Mouse (Mus musculus): ENCODE data around the gene Ip6k3. TPM values are rescaled to one million over a fixed set of nuclear protein-coding genes. Genes with fewer than 3 reads are reported as not detected.

The Ip6k3 gene
- polyA plus RNA-seq, 1 experiment from 2014 or later: 0.13 TPM

DNA sequence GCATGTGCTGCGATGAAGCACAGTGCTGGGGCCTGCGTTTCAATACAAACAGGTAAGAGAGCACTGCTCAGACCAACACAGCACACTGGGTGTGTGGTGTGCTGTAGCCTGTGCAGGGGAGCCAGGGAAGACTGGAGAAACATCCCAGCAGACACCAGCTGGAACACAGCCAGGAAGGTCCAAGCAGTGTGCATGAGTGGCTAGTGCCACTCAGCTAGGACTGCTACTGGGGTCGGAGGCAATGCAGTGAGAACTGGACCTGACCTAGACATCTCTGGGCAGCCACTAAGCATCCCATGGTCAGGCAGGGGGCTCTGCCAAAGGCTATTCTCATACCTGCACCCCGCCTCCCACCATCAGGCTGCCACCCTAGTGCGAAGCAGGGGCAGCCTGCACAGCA, 39.4 kb downstream of the Ip6k3 start:
- ATAC-seq (ENCODE audit: low FRiP score): no peak
- Histone ChIP-seq H3K4me3 (replicated peaks) (no peak overlapping the region), H3K36me3 (replicated peaks) (peaks cover 22% of the 10 kb centered on the region), H3K27ac (no peak overlapping the region), H3K27me3 (no peaks in the 10 kb centered on the region), H3K9me3 (no peaks in the 10 kb centered on the region), H3K4me1 (peaks cover 46% of the 10 kb centered on the region), H3K4me2 (no peak overlapping the region), H3K9ac (no peak overlapping the region)
- 93% methylated on average over 5 of the region's 5 CpGs for WGBS

DNA sequence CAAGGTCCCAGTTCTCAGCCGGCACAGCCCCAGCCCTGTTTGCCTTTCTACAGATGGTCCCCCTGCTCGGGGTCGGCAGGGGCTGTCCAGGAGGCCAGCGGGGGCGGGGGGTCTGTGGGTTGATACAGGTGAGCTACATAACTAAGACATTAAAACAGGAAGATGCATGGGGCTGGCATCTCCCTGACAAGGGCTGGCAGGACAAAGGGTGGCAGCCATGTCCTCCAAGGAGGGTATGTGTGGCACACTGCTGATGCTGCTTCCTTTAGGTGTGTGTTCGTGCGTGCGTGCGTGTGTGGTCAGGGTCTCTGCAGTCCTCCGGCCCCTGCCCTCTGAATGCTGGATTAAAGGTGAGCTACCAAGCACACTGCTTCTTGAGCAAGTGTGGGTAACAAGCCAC, 40.6 kb downstream of the Ip6k3 start:
- Histone ChIP-seq H3K4me2 (no peak overlapping the region), H3K9me3 (no peaks in the 10 kb centered on the region), H3K27me3 (no peaks in the 10 kb centered on the region), H3K36me3 (replicated peaks) (peaks cover 34% of the 10 kb centered on the region), H3K9ac (no peak overlapping the region), H3K4me3 (replicated peaks) (no peak overlapping the region), H3K4me1 (peaks cover 41% of the 10 kb centered on the region), H3K27ac (no peak overlapping the region)
- ATAC-seq (ENCODE audit: low FRiP score): no peak
- 86% methylated on average over 10 of the region's 10 CpGs for WGBS

DNA sequence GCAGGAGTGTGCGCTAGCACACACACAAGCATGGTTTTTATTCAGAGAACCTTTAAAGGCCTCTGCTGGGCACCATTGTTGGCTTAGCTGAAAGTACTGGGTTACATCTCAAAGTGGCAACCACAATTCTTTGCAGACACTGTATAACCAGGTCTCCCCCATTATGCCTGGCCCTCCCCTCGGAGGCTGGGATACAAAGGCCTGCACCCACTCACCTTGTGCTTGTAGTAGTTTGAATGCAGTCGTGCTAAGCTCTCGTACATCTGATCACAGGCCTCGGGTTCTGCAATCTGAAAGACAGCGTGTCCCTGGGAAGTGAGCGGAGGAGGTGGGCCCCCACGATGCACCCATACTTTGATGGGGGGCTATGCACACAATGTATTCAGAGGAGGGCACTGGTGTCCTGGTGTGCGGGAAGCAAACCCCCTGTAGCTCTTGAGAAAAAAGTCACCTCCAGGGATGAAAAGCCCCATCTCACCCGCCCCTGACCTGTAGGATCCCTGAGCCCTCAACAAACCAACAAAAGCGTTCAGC, 41.9 kb downstream of the Ip6k3 start:
- whole genome bisulfite sequencing: 82% methylated on average over 11 of the region's 11 CpGs
- ATAC-seq (ENCODE audit: low FRiP score): no peak
- Histone ChIP-seq H3K9me3 (no peaks in the 10 kb centered on the region), H3K4me2 (no peak overlapping the region), H3K27ac (no peak overlapping the region), H3K36me3 (replicated peaks) (peaks cover 41% of the 10 kb centered on the region), H3K4me1 (peaks cover 37% of the 10 kb centered on the region), H3K27me3 (peaks cover 5% of the 10 kb centered on the region; the same call in 1 of the 2 replicates), H3K9ac (no peak overlapping the region), H3K4me3 (replicated peaks) (no peak overlapping the region)

DNA sequence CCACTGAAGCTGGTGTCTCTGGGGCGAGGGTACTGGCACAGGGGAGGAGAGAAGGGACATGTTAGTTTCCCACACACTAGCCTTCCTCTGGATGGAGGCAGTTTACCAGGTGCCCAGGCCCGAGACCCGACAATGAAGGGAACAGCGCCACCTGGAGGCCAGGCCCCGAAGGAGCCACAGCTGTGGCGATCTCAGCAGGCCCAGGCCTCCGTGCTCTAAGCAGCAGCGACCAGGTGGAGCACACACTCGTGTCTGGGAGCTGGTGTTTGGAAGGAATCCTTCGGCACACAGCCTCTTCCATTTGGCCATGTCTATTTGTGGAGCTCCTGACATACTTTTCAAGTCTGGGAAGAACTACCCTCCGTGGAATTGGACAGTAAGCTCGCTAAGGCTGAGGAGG, 42.4 kb downstream of the Ip6k3 start:
- peaks cover 5% of the 10 kb centered on the region; the same call in 1 of the 2 replicates for H3K27me3 ChIP-seq
- peaks cover 37% of the 10 kb centered on the region for H3K4me1 ChIP-seq
- 30% methylated on average over 12 of the region's 12 CpGs for WGBS
- no peak overlapping the region for H3K9ac ChIP-seq
- peaks cover 41% of the 10 kb centered on the region for H3K36me3 ChIP-seq (replicated peaks)
- H3K9me3 ChIP-seq: no peaks in the 10 kb centered on the region
- no peak overlapping the region for H3K27ac ChIP-seq
- no peak overlapping the region for H3K4me3 ChIP-seq (replicated peaks)
- no peak for ATAC-seq (ENCODE audit: low FRiP score)
- H3K4me2 ChIP-seq: no peak overlapping the region

DNA sequence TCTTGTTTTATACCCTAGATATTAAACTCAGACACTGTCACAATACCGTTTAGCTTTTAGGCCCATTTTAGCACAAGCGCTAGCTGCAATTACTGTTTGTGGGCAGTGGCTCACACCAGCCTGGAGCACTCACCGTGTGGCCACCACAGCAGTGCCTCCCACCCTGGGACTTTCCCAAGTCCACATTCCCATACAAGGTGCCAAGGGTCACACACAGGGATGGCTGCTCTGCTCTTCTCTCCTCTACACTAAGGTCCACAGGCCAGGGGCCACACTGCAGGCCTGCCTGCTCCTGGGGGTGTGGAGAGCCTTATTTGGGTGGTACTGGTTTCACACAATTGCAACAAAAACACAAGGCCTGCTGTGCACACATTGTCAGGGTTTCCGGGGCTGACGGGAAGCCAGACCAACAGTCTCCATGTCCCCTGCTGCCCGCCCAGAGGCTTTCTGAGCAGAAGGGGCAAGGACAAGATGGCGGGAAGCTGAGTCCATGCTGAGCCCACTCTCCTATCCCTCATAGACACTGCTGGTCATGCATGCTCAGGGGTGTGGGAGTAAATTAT, 43.7 kb downstream of the Ip6k3 start:
- Histone ChIP-seq H3K9me3 (no peaks in the 10 kb centered on the region), H3K4me2 (no peak overlapping the region), H3K4me1 (peaks cover 34% of the 10 kb centered on the region), H3K27me3 (peaks cover 13% of the 10 kb centered on the region), H3K4me3 (replicated peaks) (no peak overlapping the region), H3K27ac (no peak overlapping the region), H3K9ac (no peak overlapping the region), H3K36me3 (replicated peaks) (peaks cover 41% of the 10 kb centered on the region)
- 81% methylated on average over 7 of the region's 7 CpGs for WGBS
- ATAC-seq (ENCODE audit: low FRiP score): no peak

DNA sequence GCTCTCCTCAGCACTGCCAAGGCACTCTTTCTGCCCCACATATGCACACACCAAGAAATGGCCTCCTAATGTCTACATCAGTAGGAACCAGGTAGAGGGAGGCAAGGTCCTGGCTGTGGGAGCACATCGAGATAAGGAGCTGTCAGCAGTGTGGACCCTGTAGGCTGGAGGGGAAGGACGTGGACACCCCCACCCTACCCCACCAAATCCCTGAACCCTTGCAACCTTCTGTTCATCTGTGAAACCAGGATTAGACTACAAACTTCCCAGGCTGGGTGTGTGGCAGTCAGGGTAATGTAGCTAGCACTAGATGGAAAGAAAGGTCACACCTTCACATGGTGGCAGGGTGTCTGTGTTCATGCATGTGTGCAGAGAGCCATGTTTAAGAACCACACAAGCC, 44.5 kb downstream of the Ip6k3 start:
- peaks cover 13% of the 10 kb centered on the region for H3K27me3 ChIP-seq
- H3K9me3 ChIP-seq: no peaks in the 10 kb centered on the region
- ATAC-seq (ENCODE audit: low FRiP score): no peak
- no peak overlapping the region for H3K9ac ChIP-seq
- H3K4me2 ChIP-seq: no peak overlapping the region
- no peak overlapping the region for H3K27ac ChIP-seq
- peaks cover 38% of the 10 kb centered on the region for H3K36me3 ChIP-seq (replicated peaks)
- no peak overlapping the region for H3K4me3 ChIP-seq (replicated peaks)
- H3K4me1 ChIP-seq: peaks cover 33% of the 10 kb centered on the region
- 93% methylated on average over 2 of the region's 2 CpGs for WGBS

DNA sequence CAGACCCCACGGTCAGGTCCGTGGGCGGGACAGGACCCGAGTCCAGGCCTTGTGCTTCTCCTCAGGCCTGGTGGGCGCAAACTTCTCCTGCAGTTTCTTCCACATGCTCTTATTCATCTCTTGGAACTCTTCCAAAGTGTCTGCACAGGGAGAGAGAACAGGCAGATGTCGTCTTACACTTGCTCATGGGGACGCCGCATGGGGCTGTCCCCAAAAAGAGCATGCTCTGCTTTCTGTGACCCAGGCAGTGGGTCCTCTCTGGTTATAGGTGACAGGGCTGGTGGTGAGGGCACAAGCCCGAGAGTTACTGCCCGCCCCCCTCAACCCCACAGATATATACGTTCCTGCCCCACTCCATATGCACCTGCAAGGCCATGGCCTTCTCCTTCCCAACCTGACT, 44.9 kb downstream of the Ip6k3 start:
- H3K4me1 ChIP-seq: peaks cover 31% of the 10 kb centered on the region
- H3K27me3 ChIP-seq: peaks cover 13% of the 10 kb centered on the region
- H3K9me3 ChIP-seq: no peaks in the 10 kb centered on the region
- no peak overlapping the region for H3K9ac ChIP-seq
- H3K27ac ChIP-seq: no peak overlapping the region
- H3K36me3 ChIP-seq (replicated peaks): peaks cover 38% of the 10 kb centered on the region
- H3K4me2 ChIP-seq: no peak overlapping the region
- ATAC-seq (ENCODE audit: low FRiP score): no peak
- no peak overlapping the region for H3K4me3 ChIP-seq (replicated peaks)
- 90% methylated on average over 11 of the region's 11 CpGs for WGBS

DNA sequence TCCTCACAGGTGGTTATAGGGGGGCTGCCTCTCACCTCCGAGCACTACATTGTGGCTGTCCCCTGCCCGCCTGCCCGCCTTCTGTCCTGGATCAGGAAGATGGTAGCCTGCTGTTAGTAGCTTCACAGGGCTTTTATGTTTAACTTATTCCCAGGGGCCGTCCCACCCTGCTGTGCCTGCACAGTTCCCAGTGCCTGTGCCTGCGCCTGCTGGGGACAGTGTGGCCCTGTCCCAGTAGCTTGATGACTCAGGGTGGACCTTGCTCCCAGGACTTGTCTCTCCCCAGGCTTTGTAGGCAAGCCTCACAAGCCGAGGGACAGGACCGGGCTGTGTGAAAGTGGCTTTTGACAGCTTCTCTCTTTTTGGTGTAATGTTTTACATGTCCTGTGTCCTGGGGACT, 45.8 kb downstream of the Ip6k3 start:
- no peak overlapping the region for H3K27ac ChIP-seq
- H3K4me2 ChIP-seq: no peak overlapping the region
- H3K36me3 ChIP-seq (replicated peaks): peaks cover 38% of the 10 kb centered on the region
- no peak for ATAC-seq (ENCODE audit: low FRiP score)
- no peaks in the 10 kb centered on the region for H3K9me3 ChIP-seq
- 74% methylated on average over 7 of the region's 7 CpGs for WGBS
- no peak overlapping the region for H3K9ac ChIP-seq
- peaks cover 31% of the 10 kb centered on the region for H3K4me1 ChIP-seq
- H3K27me3 ChIP-seq: peaks cover 13% of the 10 kb centered on the region
- no peak overlapping the region for H3K4me3 ChIP-seq (replicated peaks)

DNA sequence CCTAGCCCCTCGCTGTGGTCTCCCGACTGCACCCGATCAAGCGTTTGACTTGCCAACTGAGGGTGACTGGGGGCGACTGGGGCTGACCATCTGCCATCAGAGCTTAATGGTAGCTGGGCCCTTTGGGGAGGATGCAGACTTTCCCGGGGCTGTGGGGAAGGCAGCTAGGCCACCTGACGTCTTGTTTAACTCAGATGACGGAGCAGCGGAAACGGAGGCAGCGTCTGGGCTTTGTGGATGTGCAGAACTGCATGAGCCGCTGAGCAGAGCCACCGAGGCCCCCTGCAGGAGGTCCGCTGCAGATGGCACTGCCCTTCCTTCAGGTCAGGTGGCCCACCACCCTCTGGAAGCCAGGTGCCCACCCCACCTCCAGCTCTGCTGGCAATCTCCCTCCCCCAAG, 46.3 kb downstream of the Ip6k3 start:
- H3K4me2 ChIP-seq: no peak overlapping the region
- H3K4me3 ChIP-seq (replicated peaks): no peak overlapping the region
- no peak overlapping the region for H3K9ac ChIP-seq
- 38% methylated on average over 14 of the region's 14 CpGs for WGBS
- no peak overlapping the region for H3K27ac ChIP-seq
- peaks cover 31% of the 10 kb centered on the region for H3K4me1 ChIP-seq
- H3K9me3 ChIP-seq: no peaks in the 10 kb centered on the region
- H3K27me3 ChIP-seq: peaks cover 13% of the 10 kb centered on the region
- no peak for ATAC-seq (ENCODE audit: low FRiP score)
- H3K36me3 ChIP-seq (replicated peaks): peaks cover 38% of the 10 kb centered on the region

DNA sequence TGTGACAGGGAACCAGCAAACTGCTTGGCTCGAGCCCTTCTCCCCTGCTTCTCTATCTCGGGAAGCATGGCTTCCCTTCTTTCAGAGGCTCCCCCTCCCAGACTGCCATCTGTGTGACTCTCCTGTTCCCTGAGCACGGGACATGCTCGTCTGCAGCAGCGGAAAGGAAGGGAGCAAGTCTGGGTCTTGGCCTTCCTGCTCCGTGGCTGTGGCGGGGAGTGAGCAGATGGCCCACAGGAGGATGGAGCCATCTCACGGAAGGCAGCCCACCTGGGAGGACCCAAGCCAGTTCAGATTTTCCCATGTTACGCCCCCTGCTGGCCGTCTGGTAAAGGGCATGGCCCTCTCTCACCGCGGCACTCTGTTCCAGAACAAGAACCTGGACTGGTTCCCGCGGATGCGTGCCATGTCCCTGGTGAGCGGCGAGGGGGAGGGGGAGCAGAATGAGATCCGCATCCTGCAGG, 47.0 kb downstream of the Ip6k3 start:
- Histone ChIP-seq H3K4me2 (peak overlapping the region; percentile 22; the same call in 1 of the 2 replicates), H3K4me1 (peaks cover 25% of the 10 kb centered on the region), H3K9ac (no peak overlapping the region), H3K36me3 (replicated peaks) (peaks cover 38% of the 10 kb centered on the region), H3K9me3 (no peaks in the 10 kb centered on the region), H3K27ac (0 out of 2 replicates have a peak overlapping the region, but pooled peaks have one; percentile 50), H3K27me3 (peaks cover 13% of the 10 kb centered on the region), H3K4me3 (replicated peaks) (no peak overlapping the region)
- ATAC-seq (ENCODE audit: low FRiP score): peak; percentile 66
- WGBS: 3% methylated on average over 18 of the region's 18 CpGs

DNA sequence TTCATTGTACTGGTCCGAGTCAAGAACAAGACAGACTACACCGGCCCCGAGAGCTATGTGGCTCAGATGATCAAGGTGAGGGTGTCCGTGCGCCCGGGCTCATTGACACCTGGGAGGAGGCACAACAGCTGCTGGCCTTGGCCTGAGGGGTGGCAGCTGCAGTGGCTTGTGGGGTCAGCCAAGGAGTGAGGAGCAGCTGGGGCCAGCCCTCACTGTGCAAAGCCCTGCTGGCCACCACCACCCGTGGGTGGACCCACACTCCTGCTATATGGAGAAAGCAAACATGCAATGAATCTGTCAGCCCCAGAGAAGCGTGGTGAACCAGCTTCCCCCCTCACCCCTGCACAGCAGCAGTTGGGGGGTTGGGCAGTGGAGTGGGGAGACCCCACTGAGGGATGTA, 47.6 kb downstream of the Ip6k3 start:
- ATAC-seq (ENCODE audit: low FRiP score): no peak
- H3K4me1 ChIP-seq: peaks cover 24% of the 10 kb centered on the region
- no peak overlapping the region for H3K9ac ChIP-seq
- no peaks in the 10 kb centered on the region for H3K9me3 ChIP-seq
- 0 out of 2 replicates have a peak overlapping the region, but pooled peaks have one; percentile 50 for H3K27ac ChIP-seq
- H3K27me3 ChIP-seq: peaks cover 13% of the 10 kb centered on the region
- H3K4me2 ChIP-seq: no peak overlapping the region
- H3K4me3 ChIP-seq (replicated peaks): no peak overlapping the region
- 66% methylated on average over 8 of the region's 8 CpGs for WGBS
- peaks cover 37% of the 10 kb centered on the region for H3K36me3 ChIP-seq (replicated peaks)

DNA sequence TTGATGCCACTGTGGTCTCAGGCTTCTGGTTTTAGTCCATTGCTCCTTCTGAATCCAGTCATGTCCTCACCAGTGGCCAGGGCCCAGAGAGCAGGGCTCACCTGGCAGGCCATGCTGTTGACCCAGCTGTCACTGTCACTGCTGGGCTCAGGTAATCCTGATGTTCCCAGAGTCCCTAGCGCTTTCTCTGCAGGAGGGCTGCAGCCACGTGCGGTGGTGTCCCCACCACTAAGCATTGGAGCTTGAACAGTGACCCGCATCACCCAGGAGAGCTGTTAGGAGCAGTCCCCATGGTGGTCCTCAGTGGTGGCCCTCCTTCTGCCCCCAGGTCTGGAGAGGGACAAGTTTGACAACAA, 48.1 kb downstream of the Ip6k3 start:
- Histone ChIP-seq H3K9me3 (no peaks in the 10 kb centered on the region), H3K9ac (no peak overlapping the region), H3K4me1 (peaks cover 24% of the 10 kb centered on the region), H3K36me3 (replicated peaks) (peaks cover 32% of the 10 kb centered on the region), H3K27me3 (peaks cover 13% of the 10 kb centered on the region), H3K4me3 (replicated peaks) (no peak overlapping the region), H3K27ac (no peak overlapping the region), H3K4me2 (no peak overlapping the region)
- no peak for ATAC-seq (ENCODE audit: low FRiP score)
- 61% methylated on average over 4 of the region's 4 CpGs for WGBS

All from forebrain, embryonic 12.5 days (tissue).